Mouse (Mus musculus): Measurements from ENCODE around the gene Hacd2.

Gene Hacd2

GRCm38 (mm10) chr16:35007361-35007760 is 14.9 kb upstream of the Hacd2 start:
- no peak for DNase-seq (ENCODE audit: extremely low spot score)

DNA sequence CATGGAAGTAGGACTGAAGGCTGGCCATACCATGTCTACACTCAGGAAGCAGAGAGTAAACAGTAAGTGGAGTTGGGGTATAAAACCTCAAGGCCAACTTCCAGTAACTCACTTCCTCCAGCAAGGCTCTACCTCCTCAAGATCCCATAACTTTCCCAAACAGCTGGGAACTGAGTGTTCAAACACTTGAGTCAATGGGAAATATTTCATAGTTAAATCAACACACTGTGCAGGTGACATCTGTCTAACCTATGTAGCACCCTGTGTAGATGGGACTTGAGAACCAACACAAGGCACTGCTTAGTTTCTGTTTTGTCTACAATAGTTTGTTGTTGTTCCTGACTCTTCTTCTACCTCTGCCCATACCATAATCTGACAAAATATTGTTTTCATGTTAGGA is 13.8 kb upstream of the Hacd2 start:
- no peak for DNase-seq (ENCODE audit: extremely low spot score)

GRCm38 (mm10) chr16:35013501-35013900 is 8.7 kb upstream of the Hacd2 start:
- no peak for DNase-seq (ENCODE audit: extremely low spot score)

- DNase-seq (ENCODE audit: extremely low spot score), result no peak
Observed at GRCm38 (mm10) chr16:35016491-35016890, 5.7 kb upstream of the Hacd2 start.

DNA sequence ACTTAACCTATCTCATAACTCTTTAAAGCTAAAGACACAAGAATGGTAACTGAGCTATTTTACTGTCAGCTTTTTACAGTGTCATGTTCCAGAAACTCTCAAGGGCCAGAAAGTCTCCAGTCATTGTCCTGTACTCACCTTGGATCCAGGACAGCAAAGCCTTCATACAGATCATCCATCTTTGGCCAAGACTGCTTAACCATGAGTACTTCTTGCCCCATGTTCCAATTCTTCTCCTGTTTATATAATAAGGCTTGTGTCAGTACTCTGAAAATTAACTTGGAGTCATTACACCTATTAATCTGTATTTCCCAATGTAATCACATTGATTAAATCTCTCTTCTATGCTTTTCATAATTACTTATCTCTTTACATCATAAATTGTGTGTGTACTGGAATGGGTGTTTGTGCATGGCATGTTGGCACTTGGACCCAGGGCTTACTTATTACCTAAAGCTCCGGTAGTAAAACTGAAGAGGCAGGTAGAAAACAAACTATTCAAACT is 3.7 kb upstream of the Hacd2 start:
- no peak for DNase-seq (ENCODE audit: extremely low spot score)

GRCm38 (mm10) chr16:35021903-35022241 is 356 bp upstream of the Hacd2 start:
- no peak for DNase-seq (ENCODE audit: extremely low spot score)

DNA sequence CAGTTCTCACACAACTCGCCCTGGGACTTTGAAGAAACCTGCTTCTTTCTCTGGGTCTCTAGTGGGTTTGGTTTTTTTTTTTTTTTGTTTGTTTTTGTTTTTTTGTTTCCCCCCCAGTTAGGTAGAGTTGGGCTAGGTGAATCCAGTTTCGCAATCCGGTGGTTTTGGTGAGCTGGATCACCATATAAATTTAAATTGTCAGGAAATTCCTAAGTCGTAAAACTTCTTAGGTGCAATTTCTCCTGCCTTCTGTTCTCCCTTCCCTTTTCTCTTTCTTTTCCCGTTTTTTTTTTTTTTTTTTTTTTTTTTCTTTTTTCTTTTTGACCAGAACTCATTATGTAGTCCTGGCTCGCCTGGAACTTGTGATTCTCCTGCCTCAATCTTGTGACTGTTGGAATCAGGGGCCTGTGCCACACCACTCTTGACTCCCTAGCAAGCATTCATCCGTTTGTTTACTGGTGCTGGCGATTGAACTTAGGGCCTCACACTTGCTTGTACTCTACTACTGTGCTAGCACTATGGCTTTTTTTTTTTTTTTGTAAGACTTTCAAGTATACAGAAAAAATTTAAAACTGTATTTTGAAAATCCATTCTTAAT is 1.0 kb downstream of the Hacd2 start:
- no peak for DNase-seq (ENCODE audit: extremely low spot score)

DNA sequence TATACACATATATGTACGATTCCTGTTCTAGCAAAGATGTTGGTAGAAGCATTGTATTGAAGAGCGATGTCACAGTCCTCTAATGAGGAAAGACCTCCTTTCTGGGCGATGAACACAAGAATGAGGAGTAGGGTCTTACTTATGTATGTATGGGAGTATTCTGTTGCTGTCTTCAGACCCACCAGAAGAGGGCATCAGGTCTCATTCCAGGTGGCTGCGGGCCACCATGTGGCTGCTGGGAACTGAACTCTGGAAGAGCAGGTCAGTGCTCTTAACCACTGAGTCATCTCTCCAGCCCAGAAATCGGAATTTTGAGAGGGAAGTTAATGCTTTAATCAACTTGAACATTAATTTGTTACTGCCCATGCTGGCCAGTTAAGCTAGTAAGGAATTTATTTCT is 2.1 kb downstream of the Hacd2 start:
- DNase-seq (ENCODE audit: extremely low spot score), result no peak

DNA sequence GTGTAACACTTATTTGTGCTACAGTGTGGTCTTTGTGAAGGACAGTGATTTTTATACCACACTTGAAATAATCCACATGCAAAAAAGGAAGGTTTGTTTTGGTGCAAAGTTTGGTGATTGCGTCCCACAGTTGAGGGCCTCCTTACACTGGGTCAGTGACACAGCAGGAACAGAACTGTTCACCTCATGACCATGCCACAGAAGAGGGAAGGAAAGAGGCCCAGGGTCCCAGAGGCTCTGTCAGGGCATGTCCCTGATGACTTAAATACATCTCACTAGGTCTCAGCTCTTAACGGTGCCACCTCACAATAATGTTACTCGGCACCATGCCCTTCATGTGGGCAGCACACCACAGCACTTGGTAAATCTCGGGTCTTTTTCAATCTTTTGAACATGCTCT is 3.1 kb downstream of the Hacd2 start:
- DNase-seq (ENCODE audit: extremely low spot score), result no peak

DNA sequence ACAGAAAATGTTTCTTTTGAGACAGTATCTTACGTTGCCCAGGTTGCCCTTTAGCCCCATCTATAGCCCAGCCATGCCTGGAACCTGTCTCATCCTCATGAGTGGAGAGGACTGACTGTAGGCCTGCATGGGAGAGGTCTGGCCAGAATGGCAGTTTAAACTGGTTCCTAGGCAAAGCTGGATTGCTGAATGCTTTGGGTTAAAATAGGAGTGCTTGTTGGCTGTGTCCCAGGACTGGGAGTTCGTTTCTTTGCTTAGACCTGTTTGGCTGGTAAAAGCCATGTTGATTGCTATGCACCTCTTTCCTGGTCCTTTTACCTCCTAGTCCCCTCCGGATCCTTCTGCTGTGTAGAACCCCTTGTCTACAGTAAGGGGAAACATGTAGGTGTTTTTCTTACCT is 11.0 kb downstream of the Hacd2 start:
- DNase-seq (ENCODE audit: extremely low spot score), result no peak

DNA sequence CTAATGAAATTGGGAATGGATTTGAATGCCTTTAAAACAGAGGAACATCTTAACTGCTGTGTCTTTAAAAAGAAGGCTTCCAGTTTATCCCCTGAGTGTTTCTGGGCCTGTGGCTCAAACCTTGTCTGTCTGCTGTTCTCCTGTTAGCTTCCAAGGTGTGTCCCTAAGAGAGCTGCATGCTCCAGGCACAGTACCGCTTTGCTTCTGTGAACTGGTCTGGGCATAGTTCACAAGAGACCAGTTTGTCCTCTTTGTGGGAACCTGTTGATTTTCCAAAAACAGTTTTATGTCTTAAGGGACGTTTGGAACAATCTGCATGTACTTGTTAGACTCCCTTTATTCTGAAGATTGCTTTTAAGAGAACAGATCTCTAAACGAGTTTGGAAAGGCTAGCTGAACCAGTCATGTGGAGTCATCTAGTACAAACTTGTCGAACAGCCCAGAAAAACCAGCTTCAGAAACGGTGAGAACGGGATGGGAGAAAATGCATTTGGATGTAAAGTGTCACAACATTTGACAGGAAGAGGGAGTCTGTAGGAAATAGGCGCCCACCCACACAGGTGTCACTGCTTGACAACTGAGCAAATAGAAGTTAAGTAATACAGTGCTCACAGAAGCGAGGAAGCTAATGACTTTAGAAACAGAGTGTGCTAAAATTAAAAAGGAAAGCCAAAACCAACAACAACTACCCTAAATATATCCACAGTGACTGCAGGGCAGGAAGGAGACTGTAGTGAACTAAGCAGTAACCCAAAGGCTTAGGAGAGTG is 11.8 kb downstream of the Hacd2 start:
- no peak for DNase-seq (ENCODE audit: extremely low spot score)

DNA sequence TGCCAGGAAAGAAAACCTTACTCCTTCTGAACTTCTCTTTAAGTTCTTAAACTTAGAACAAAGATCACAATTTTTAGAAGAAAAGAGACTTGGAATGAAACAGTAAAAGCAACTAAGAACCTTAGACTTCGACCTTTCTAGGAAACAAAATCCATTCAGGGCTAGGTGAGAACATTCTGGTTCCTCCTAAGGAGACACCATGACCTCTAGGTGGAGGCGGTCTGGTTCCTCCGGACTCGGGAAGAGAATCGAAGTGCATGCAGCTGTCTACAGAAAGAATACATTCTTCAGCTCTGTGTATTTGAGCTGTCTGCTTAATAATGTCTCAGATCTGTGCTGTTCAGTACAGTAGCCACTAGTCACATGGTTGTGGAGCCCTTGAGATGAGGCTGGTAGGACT is 12.7 kb downstream of the Hacd2 start:
- no peak for DNase-seq (ENCODE audit: extremely low spot score)

GRCm38 (mm10) chr16:35036754-35037153 is 14.5 kb downstream of the Hacd2 start:
- DNase-seq (ENCODE audit: extremely low spot score), result no peak

DNA sequence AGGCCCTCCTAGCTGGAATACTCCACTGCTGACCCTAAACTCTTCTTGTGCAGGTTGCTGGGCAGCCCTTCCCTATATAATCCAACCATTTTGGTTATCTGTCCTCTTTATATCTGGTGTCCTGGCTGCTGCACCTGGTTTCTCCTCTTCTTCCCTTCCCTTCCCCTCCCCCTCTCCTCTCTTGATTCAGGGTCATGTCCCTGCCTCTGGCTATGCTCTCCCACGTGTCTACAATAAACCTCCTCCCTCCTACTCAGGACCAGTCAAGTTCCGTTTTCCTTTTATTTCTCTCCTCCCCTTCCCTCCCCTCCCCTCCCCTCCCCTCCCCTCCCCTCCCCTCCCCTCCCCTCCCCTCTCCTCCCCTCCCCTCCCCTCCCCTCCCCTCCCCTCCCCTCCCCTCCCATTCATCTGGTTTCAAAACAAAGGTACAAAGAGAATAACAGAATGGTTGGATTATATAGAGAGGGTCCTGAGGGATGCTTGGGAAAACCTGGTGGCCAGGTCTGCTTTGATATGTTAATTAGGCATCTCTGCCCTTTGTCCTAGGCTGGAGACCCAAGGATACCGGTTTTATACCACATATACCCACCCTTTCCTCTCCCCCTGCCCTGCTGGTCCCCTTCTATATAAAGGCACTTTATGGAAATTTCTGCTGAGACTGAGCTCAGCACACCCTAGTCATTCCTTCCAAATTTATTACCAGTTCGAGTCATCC is 16.3 kb downstream of the Hacd2 start:
- DNase-seq (ENCODE audit: extremely low spot score), result peak; percentile 18

GRCm38 (mm10) chr16:35040154-35040553 is 17.9 kb downstream of the Hacd2 start:
- DNase-seq (ENCODE audit: extremely low spot score), result peak; percentile 19

DNA sequence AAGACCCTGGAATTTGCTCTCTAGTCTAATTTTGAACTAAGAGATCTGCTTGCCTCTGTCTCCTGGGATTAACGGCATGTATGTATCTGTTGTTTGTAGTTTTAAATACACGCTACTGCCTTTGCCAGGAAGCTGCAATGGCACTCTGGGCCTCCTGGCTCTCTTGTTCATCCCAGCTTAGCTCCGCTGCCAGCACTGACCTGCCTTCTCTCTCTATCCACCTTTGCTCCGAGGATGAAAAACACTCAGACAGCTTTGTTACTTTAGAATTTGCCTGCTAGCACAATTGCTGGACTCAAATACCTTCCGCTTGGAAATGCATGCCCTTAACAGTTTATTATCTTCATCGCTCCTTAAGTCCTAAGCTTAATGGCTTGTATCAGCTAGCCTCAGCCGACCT is 18.8 kb downstream of the Hacd2 start:
- no peak for DNase-seq (ENCODE audit: extremely low spot score)

- no peak for DNase-seq (ENCODE audit: extremely low spot score)
Observed at GRCm38 (mm10) chr16:35046081-35046775, 24.0 kb downstream of the Hacd2 start.

DNA sequence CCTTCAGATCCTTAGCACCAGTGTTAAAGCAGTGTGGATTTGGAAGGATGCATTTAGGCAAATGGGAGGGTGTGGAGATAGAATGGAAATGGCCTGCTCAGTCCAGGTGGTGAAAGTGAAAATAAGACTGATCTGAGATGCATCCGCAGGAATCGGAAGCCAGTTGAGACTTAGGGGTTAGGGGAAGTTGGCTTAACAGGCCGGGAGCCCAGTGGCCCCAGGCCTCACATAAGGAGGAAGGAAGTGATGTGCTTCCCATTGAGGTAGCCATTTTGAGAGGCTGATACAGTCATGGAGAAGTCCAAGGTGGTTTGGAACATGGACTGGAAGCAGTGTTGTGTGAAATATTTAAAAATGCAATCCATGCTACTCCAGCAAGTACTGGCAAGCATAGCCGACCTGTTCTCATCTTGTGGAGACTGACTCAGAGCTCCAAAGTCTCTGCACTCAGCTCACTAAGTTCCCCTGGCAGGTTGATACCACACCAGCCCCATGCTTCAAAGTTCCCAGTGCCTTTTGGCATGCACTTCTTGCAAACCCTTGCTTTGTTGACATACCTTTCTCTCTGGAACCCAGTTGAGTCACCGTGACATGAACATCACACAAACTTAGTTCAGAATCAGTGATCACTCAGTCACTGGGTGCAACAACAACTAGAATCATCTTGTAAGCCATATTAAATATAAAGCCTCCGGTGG is 25.2 kb downstream of the Hacd2 start:
- no peak for DNase-seq (ENCODE audit: extremely low spot score)

DNA sequence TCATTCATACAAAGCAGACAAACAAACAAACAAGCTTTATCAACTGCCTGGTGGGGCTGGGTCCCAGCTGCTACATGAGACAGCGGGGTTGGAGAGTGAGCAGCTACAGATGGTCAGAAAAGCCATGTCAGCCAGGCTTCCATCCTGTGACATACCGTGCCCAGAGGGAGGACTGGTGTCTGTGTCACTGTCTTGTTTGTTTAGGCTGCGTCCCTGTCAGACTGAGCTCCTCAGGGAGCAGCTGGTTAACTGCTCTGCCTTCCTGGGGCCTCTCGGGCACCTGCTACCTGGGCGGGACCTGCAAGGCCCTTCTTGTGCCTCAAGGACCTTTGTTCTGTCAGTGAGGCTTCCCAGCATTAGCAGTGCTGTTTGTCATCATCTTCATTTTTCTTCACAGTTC is 28.8 kb downstream of the Hacd2 start:
- no peak for DNase-seq (ENCODE audit: extremely low spot score)

GRCm38 (mm10) chr16:35052191-35052590 is 30.0 kb downstream of the Hacd2 start:
- no peak for DNase-seq (ENCODE audit: extremely low spot score)

DNA sequence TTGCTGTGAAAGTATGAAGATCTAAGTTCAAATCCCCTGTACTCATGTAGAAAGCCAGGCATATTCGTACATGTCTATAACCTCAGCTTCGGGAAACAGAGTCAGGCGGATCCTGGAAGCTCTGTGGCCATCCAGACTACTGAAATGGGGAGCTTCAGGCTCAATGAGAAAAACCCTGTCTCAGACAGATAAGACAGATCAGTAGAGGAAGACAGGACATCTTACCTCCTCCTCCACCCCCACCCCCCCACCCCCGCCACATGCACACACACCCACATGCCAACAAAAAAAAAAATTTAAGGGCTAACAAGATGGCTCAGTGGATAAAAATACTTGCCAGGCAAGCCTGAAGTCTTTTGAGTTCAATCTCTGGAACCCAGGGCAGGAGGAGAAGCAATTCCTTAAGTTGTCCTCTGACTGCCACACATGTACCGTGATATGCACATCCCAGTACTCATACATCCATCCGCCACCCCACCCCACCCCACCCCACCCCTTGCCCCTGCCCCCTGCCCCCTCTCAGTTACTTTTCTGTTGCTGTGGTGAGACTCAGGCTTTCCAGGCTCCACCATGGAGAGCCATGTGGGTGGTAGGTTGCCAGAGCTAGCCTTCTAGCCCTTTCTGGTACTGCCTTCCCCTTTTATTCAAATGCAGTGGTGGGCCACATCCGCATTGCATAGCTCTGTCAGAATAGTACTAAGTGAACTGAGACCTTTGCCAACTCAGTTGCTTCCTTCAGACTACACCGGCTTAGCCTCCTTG is 32.4 kb downstream of the Hacd2 start:
- no peak for DNase-seq (ENCODE audit: extremely low spot score)
